Mouse (Mus musculus) liver, adult 2 months (tissue): ENCODE data around the gene Neu2. TPM values are rescaled to one million over a fixed set of nuclear protein-coding genes. Genes with fewer than 3 reads are reported as not detected.

ENCODE experiments used
- DNase-seq: peaks from one replicate; pipeline ENCODE4 v3.0.0-alpha.2; 2011; ENCODE audit warnings: low read depth, low spot score; ENCODE audit errors: extremely low read depth
- H3K27ac ChIP-seq: fragments of 200-500 bp; replicated peaks from 2 replicates; pipeline ENCODE4 v1.5.1; 2012; ENCODE audit warnings: low read depth, mild to moderate bottlenecking, control low read depth, inconsistent platforms, low read length; ENCODE audit not compliant: insufficient read depth
- H3K27me3 ChIP-seq: fragments of 200-500 bp; 2 replicates; pipeline ENCODE4 v1.6.1; 2012; ENCODE audit warnings: mild to moderate bottlenecking, moderate library complexity, low read length, inconsistent platforms; ENCODE audit not compliant: control insufficient read depth, insufficient read depth
- H3K36me3 ChIP-seq: fragments of 200-500 bp; 2 replicates; pipeline ENCODE4 v1.6.1; 2012; ENCODE audit warnings: low read length, inconsistent platforms; ENCODE audit not compliant: control insufficient read depth, insufficient read depth
- H3K4me1 ChIP-seq: fragments of 200-500 bp; 2 replicates; pipeline ENCODE4 v1.6.1; 2011; ENCODE audit warnings: low read length; ENCODE audit not compliant: control insufficient read depth, insufficient read depth
- H3K4me3 ChIP-seq: fragments of 200-500 bp; 2 replicates; pipeline ENCODE4 v1.5.1; 2011; ENCODE audit warnings: low read depth, mild to moderate bottlenecking, control low read depth, low read length, moderate library complexity; ENCODE audit not compliant: insufficient read depth
- H3K79me2 ChIP-seq: fragments of 200-500 bp; 2 replicates; pipeline ENCODE4 v1.6.1; 2012; ENCODE audit warnings: inconsistent platforms, mild to moderate bottlenecking, low read length, moderate library complexity; ENCODE audit not compliant: control insufficient read depth, insufficient read depth
- H3K9ac ChIP-seq: fragments of 200-500 bp; 2 replicates; pipeline ENCODE4 v1.6.1; 2012; ENCODE audit warnings: low read depth, mild to moderate bottlenecking, control low read depth, inconsistent platforms, low read length
- CTCF ChIP-seq: fragments of 200-500 bp; IDR thresholded peaks from 2 replicates; pipeline ENCODE4 v1.5.1; 2011; ENCODE audit warnings: low read depth, low read length, control low read depth
- POLR2A ChIP-seq: fragments of 200-500 bp; IDR thresholded peaks from 2 replicates; pipeline ENCODE4 v1.6.1; 2011; ENCODE audit warnings: low read length, control low read depth; ENCODE audit not compliant: insufficient read depth; ENCODE audit errors: extremely low read depth
- WGBS: fragments of 180-500 bp; shearing (Covaris S2); methylation state at CpG from one replicate; pipeline ENCODE4 v1.1.7; 2018; 5-methylcytosine and 5-hydroxymethylcytosine counted together
- polyA plus RNA-seq: library from polyadenylated mRNA; depleted of rRNA; stranded (reverse); fragments of >200 nt; gene quantifications from 2 replicates; pipeline ENCODE4 v1.2.3, GENCODE M21; 2012
- total RNA-seq: library from RNA; depleted of rRNA; stranded (reverse); fragments of >200 nt; gene quantifications from 2 replicates; pipeline ENCODE4 v1.2.3, GENCODE M21; 2014

Neu2 gene
- total and polyA plus RNA-seq, 2 experiments = 3.0 to 3.1 TPM

- no peak overlapping the region for H3K4me3 ChIP-seq
- no peak overlapping the region for H3K9ac ChIP-seq
- TF ChIP-seq CTCF = no peak
- no peak for TF ChIP-seq POLR2A
- H3K4me1 ChIP-seq = no peaks in the 10 kb centered on the region; the same call in 1 of the 2 replicates
- H3K36me3 ChIP-seq = no peaks in the 10 kb centered on the region
- WGBS = 84% methylated on average over 6 of the region's 6 CpGs
- H3K27me3 ChIP-seq = no peaks in the 10 kb centered on the region
- H3K79me2 ChIP-seq = no peaks in the 10 kb centered on the region; the same call in 1 of the 2 replicates
- peak; percentile 21 for DNase-seq
- no peak overlapping the region; the same call in 1 of the 2 replicates for H3K27ac ChIP-seq
These were observed 115.8 kb downstream of the Neu2 start for GRCm38 (mm10) chr1:87625254-87626025.

- H3K36me3 ChIP-seq = no peaks in the 10 kb centered on the region
- no peak overlapping the region for H3K4me3 ChIP-seq
- H3K27ac ChIP-seq = 0 out of 2 replicates have a peak overlapping the region, but pooled peaks have one; percentile 34
- H3K27me3 ChIP-seq = no peaks in the 10 kb centered on the region
- no peaks in the 10 kb centered on the region; the same call in 1 of the 2 replicates for H3K4me1 ChIP-seq
- TF ChIP-seq CTCF (no peak), POLR2A (no peak)
- DNase-seq = peak; percentile 48
- H3K79me2 ChIP-seq = no peaks in the 10 kb centered on the region; the same call in 1 of the 2 replicates
- H3K9ac ChIP-seq = no peak overlapping the region
- 54% methylated on average over 2 of the region's 2 CpGs for WGBS
These were observed 116.7 kb downstream of the Neu2 start for GRCm38 (mm10) chr1:87626344-87626743.

GRCm38 (mm10) chr1:87628085-87628484 is 118.4 kb downstream of the Neu2 start:
- TF ChIP-seq CTCF (no peak), POLR2A (no peak)
- no peak overlapping the region for H3K9ac ChIP-seq
- H3K27me3 ChIP-seq = no peaks in the 10 kb centered on the region
- no peaks in the 10 kb centered on the region for H3K36me3 ChIP-seq
- no peak overlapping the region for H3K4me3 ChIP-seq
- H3K79me2 ChIP-seq = no peaks in the 10 kb centered on the region; the same call in 1 of the 2 replicates
- no peak for DNase-seq
- peaks cover 2% of the 10 kb centered on the region; the same call in 1 of the 2 replicates for H3K4me1 ChIP-seq
- H3K27ac ChIP-seq = no peak overlapping the region
- WGBS = 30% methylated on average over 2 of the region's 2 CpGs

- Histone ChIP-seq H3K4me3 (no peak overlapping the region), H3K36me3 (no peaks in the 10 kb centered on the region), H3K27ac (no peak overlapping the region), H3K4me1 (peaks cover 2% of the 10 kb centered on the region; the same call in 1 of the 2 replicates), H3K79me2 (no peaks in the 10 kb centered on the region; the same call in 1 of the 2 replicates), H3K9ac (no peak overlapping the region), H3K27me3 (no peaks in the 10 kb centered on the region)
- 74% methylated on average over 10 of the region's 10 CpGs for WGBS
- DNase-seq = no peak
- no peak for TF ChIP-seq POLR2A
- no peak for TF ChIP-seq CTCF
These were observed 121.9 kb downstream of the Neu2 start for GRCm38 (mm10) chr1:87631584-87631983.

- no peak overlapping the region for H3K27ac ChIP-seq
- peaks cover 2% of the 10 kb centered on the region; the same call in 1 of the 2 replicates for H3K4me1 ChIP-seq
- H3K27me3 ChIP-seq = no peaks in the 10 kb centered on the region
- H3K79me2 ChIP-seq = no peaks in the 10 kb centered on the region; the same call in 1 of the 2 replicates
- no peak overlapping the region for H3K9ac ChIP-seq
- H3K4me3 ChIP-seq = no peak overlapping the region
- no peak for DNase-seq
- 56% methylated on average over 6 of the region's 6 CpGs for WGBS
- H3K36me3 ChIP-seq = no peaks in the 10 kb centered on the region
- no peak for TF ChIP-seq CTCF
- no peak for TF ChIP-seq POLR2A
These were observed 122.5 kb downstream of the Neu2 start for GRCm38 (mm10) chr1:87632163-87632562.

- H3K36me3 ChIP-seq = no peaks in the 10 kb centered on the region
- H3K79me2 ChIP-seq = no peaks in the 10 kb centered on the region
- no peaks in the 10 kb centered on the region for H3K27me3 ChIP-seq
- H3K9ac ChIP-seq = no peak overlapping the region
- WGBS = 91% methylated on average over 12 of the region's 12 CpGs
- no peak for DNase-seq
- H3K4me3 ChIP-seq = no peak overlapping the region
- H3K4me1 ChIP-seq = 0 out of 2 replicates have a peak, but pooled peaks cover 3% of the 10 kb centered on the region
- TF ChIP-seq POLR2A (no peak), CTCF (no peak)
- H3K27ac ChIP-seq = no peak overlapping the region
These were observed 127.0 kb downstream of the Neu2 start for GRCm38 (mm10) chr1:87636716-87637117.
